ENCODE assay signal across 14 mouse cellular contexts in genomic region chr2:101884286-101884685, GRCm38 (mm10). TPM values are rescaled to one million over a fixed set of nuclear protein-coding genes. Genes with fewer than 3 reads are reported as not detected.
DNase-seq lines count a peak whose midpoint lies in the region; ATAC-seq lines count a peak whose summit lies in the region.
"Had no signal": no experiment of that assay in that cellular context is flagged by ENCODE, and none has a peak within 500 bp of the region (broad histone marks: within the 10 kb centered on the region; RNA-seq: fewer than 3 reads in every experiment).

No protein-coding gene starts in this region.

- no peaks in the 10 kb centered on the region for H3K27me3 ChIP-seq in lung, embryonic 15.5 days

- no peaks in the 10 kb centered on the region for H3K9me3 ChIP-seq in lung, embryonic 15.5 days
- H3K9me3 ChIP-seq: heart, embryonic 12.5 days; hindbrain, embryonic 12.5 days; limb, embryonic 13.5 days had no signal

- 41% methylated on average over 2 of the region's 2 CpGs for WGBS in lung, embryonic 15.5 days

- no peak overlapping the region for H3K9ac ChIP-seq in lung, embryonic 15.5 days
- H3K9ac ChIP-seq: heart, embryonic 12.5 days; hindbrain, embryonic 12.5 days; limb, embryonic 13.5 days had no signal

- no peak overlapping the region for H3K4me2 ChIP-seq in lung, embryonic 15.5 days
- H3K4me2 ChIP-seq: heart, embryonic 12.5 days; hindbrain, embryonic 12.5 days; limb, embryonic 13.5 days had no signal

- ATAC-seq in lung, embryonic 15.5 days (ENCODE audit: borderline replicate concordance, extremely low read depth, low FRiP score, low TSS enrichment): peak; percentile 35; the same call in 1 of the 2 replicates
- ATAC-seq: midbrain, embryonic 16.5 days had no signal

- H3K4me3 ChIP-seq in lung, embryonic 15.5 days: no peak overlapping the region
- H3K4me3 ChIP-seq: heart, embryonic 12.5 days; hindbrain, embryonic 12.5 days; limb, embryonic 13.5 days had no signal

- DNase-seq in kidney, adult 9 months: peak; percentile 19
- no peak for DNase-seq in kidney, adult 11 months
- no peak for DNase-seq in lung, postnatal 25 days (ENCODE audit: low spot score)
- DNase-seq in adrenal gland, adult 2 months: peak; percentile 78
- DNase-seq in fibroblast of lung, adult 2 months (ENCODE audit: low read depth): peak; percentile 58
- no peak for DNase-seq in cerebellum, postnatal 10 days
- no peak for DNase-seq in cerebellum, postnatal 4 days (ENCODE audit: low spot score in 2 of 2)
- DNase-seq: cerebellum, postnatal 14 days; thymus, postnatal 14 days had no signal

- peaks cover 18% of the 10 kb centered on the region for H3K4me1 ChIP-seq in lung, embryonic 15.5 days

- no peaks in the 10 kb centered on the region for H3K36me3 ChIP-seq in lung, embryonic 15.5 days
- H3K36me3 ChIP-seq: heart, embryonic 12.5 days; hindbrain, embryonic 12.5 days; limb, embryonic 13.5 days had no signal

- no peak overlapping the region for H3K27ac ChIP-seq in lung, embryonic 15.5 days
- H3K27ac ChIP-seq: hindbrain, embryonic 12.5 days; limb, embryonic 13.5 days had no signal

RNA-seq across cellular contexts. Expression of gene Prr5l, which starts 1.5 kb away (rescaled TPM):
- polyA plus RNA-seq in lung, embryonic 15.5 days (2015; fragmentation: Nextera tagmentation; extraction: Ambion mirVana): 40.5 and 41.7 TPM in 2 replicates
- 1 to 10 TPM; 4.0 to 5.0 TPM for total RNA-seq in adrenal gland, adult 2 months (2021)
- polyA plus RNA-seq in adrenal gland, adult 2 months (2012; rRNA removed): 6.4 and 7.0 TPM in 2 replicates

RNA-seq across cellular contexts. Expression of gene Commd9, which starts 1.8 kb away (rescaled TPM):
- 58.8 and 64.6 TPM in 2 replicates for polyA plus RNA-seq in lung, embryonic 15.5 days (2015; fragmentation: Nextera tagmentation; extraction: Ambion mirVana)
- total RNA-seq in adrenal gland, adult 2 months (2021): 10 to 100 TPM; 40.8 to 54.0 TPM
- 37.6 and 46.8 TPM in 2 replicates for polyA plus RNA-seq in adrenal gland, adult 2 months (2012; rRNA removed)

Comparison
In these comparisons a context has a peak if more than half of its experiments do, and no peak if none do; other contexts are left out.
1. DNase-seq: peak in kidney, adult 9 months (single experiment), adrenal gland, adult 2 months (single experiment) and fibroblast of lung, adult 2 months (single experiment); none in kidney, adult 11 months (single experiment), lung, postnatal 25 days (single experiment), cerebellum, postnatal 10 days (0 of 2) and cerebellum, postnatal 4 days (0 of 2).